Mouse (Mus musculus): ENCODE measurements around the gene Bcl2l1.

Bcl2l1 gene

DNA sequence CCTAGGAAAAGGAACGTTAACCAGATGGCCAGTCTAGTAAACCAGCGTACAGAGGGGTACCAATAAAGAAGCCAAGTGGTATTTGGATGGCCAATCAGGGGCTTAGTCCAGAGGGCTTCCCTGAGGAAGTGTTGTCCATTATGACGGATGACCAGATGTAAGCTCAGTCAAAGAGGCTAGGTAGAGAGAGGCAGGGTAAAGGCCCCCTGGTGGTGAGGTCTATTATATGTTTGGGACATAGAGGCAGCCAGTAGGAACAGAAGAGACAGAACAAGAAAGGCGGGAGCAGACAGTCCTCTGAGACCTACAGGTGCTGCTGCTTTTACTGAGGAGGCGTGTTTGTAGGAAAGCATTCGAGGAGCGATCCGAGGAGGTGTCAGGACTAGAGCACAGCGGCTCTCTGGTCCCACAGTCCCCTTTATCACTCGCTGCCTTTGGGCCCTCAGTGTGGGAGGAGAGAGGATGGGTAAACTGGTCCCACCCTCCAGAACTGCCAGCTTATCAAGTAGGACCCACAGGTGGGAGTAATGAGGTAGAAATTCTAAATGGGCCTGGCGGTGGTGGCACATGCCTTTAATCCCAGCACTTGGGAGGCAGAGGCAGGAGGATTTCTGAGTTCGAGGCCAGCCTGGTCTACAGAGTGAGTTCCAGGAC, 63.8 kb downstream of the Bcl2l1 start:
- DNase-seq, result peak; percentile 48 to 62

DNA sequence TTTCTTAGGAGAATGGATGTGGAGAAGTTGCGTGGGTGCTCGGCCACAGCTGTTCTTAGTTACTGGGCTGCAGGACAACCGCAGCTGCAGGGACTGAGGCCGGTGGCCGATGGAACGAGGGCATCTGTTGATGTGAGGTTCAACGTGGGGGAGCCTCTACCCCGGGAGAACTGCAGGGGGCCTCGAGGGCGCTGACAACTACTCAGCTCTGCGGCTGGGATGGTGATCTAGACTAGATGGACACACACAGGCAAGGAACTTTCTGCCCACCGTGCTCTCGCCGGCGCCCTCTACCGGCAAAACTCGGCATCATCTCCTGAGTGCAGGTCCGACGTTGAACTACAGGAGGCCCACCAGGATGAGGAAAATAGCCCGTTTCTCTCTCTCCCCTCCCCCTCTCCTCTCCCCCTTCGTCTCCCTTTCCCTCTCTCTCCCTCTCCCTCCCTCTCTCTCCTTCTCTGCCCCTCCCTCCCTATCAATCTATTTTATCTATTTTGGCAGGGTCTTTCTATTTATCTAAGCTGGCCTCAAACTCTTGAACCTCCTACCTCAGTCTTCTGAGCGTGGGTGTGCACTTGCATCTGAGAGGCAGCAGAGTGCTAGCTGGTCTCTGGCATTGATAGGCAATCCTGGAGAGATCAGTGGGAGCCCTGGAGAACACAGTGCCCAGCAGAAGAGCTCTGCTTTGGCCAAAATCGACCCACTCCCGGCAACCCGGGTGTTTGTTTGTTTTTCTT, 65.0 kb downstream of the Bcl2l1 start:
- peak; percentile 91 to 96 for DNase-seq

DNA sequence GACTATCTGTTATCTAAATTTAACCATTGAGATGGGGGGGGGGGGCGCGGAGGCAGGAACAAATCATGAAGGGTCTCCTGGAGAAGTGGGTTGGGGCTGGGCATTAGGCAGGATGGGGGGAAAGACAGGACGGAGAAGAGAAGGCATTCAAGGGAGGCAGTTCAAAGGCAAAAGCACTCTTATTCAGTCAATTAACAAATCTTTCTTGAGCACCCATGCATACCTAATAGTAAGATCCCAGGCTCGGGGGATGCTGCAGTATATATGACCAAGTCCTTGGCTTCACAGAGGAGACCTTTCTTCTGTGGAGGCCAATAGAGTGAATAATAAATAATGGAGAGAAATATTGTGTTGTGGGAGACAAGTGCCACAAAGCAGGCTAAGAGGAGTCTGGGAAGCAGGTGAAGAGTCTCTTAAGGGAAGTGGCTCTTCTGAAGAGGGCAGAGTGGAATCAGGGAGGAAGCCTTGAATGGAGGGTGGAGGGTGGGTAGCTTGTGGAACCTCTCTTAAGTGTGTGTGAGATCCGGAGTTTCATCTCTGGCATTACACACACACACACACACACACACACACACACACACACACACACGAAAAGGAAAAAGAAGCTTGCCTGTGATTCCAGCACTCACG, 66.4 kb downstream of the Bcl2l1 start:
- DNase-seq, result no peak

- peak in 1 of 2 experiments; percentile 40 for DNase-seq
Observed at GRCm38 (mm10) chr2:152764172-152765044, 67.1 kb downstream of the Bcl2l1 start.

- DNase-seq, result no peak
Observed at GRCm38 (mm10) chr2:152763310-152763709, 68.2 kb downstream of the Bcl2l1 start.

- no peak for DNase-seq
Observed at GRCm38 (mm10) chr2:152758351-152758750, 73.2 kb downstream of the Bcl2l1 start.

DNA sequence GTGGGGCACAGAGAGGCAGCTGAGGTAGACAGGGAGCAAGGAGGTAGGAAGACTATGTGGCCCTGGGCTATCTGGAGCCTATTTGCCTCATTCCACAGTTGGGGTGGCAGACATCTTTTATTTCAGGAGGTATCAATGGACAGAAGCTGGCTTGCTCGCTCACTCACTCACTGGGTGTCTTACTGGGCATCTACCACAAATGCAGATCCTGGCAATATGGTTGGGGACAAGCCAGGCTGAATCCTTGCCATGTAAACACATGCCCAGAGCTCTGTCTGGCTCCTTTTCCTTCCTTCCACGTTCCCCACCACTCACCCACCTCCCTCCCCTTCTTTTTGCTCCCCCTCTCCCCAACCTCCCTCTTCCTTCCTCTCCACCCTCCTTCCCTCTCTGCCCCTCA, 74.0 kb downstream of the Bcl2l1 start:
- peak; percentile 80 to 87 for DNase-seq

DNA sequence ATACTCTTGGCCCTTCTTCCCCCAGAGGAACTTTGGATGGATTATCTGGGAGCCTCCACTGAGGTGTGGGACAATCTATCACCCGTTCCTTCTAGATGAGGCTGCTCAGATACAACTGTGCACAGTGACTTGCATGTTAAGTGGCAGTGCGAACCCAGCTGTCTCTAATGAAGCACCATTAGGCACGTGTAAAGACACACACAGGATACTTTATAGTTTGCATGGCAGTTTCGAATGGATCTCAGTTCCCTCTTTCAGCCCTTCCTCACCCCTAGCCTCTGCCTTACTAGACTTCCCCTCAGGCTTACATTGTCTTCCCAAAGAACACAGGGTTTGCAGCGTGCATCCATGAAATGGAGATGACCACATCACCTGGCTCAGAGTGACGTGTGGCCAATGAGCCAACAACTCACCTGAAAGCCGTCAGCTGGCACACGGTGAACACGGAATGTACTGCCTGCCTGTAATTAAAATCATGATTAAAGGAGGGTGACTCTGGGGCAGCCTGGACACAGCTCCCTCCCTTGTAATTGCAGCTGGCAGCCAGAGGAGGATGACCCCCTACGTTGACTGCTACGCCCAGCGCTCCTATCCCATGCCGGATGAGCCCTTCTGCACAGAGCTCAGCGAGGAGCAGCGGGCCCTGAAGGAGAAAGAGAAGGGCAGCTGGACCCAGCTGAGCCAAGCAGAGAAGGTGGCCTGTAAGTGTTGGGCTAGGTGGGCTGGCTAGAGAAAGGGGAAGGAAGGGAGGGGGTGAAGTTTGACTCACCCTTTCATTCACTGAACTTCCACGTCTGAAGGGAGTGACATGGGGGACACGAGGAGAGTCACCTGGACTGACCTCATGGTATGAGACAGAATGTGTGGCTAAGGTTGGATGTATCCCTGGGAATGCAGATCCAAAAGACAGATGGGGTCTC, 74.8 kb downstream of the Bcl2l1 start:
- DNase-seq, result no peak

- DNase-seq, result no peak
Observed at GRCm38 (mm10) chr2:152753944-152754711, 77.4 kb downstream of the Bcl2l1 start, which contains the start of gene Cox4i2. TSS of gene Cox4i2 (plus strand) at chr2:152754173.

DNA sequence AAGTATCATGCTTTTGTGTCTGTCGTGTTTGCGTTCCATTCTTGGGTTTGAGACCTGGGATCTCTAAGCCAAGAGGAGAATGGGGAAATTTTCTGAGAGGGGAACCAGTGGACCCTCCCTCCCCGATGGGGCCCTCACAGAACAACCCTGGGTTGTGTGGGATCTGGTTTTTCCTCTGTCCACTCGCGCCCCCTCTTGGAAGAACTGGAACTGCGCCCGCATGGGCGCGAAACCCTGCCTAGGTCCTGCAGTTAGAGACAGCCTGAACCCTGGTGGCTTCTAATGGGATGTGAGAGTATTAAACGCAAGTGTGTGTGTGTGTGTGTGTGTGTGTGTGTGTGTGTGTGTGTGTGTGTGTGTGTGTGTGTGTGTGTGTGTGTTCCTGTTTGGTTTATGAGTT, 89.1 kb downstream of the Bcl2l1 start:
- peak; percentile 69 to 85 for DNase-seq

GRCm38 (mm10) chr2:152741153-152742041, 90.1 kb downstream of the Bcl2l1 start:
- DNase-seq, result peak; percentile 31 to 57

DNA sequence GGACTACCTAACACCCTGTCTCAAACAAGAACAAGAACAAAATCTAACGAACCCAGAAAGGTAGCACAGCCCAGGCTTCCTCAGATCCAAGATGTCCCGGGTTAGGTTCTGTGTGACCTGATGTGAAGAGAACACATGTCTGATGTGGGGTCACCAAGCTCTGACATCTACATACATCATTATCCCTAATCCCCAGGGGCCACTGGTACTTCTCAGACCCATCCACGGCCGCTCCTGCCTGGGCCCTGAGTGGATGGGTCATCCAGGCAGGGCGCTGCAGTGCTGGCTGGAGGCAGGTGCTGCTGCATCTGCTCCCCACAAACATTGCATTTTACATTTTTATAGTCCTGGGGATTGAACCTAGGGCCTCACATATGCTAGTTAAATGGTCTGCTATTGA, 91.0 kb downstream of the Bcl2l1 start:
- DNase-seq, result no peak

DNA sequence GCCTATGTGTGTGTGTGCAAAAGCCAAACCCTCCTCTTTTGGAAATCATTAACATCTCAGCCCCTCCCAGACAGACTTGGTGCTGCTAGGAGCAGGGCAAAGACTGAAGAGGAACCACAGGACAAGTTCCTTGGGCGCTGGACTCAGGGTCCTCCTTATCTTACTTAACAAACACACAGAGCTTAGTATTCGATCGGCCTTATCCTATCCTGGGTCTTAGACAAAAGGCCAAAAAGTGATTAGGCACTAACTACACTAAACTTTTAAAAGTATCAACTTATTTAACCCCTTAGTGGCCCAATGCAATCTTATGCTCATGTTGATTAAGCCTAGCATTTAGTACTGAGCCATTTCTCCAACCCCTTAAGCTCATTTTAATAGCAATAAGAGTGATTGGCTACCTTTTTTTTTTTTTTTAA, 91.7 kb downstream of the Bcl2l1 start:
- DNase-seq, result no peak

DNA sequence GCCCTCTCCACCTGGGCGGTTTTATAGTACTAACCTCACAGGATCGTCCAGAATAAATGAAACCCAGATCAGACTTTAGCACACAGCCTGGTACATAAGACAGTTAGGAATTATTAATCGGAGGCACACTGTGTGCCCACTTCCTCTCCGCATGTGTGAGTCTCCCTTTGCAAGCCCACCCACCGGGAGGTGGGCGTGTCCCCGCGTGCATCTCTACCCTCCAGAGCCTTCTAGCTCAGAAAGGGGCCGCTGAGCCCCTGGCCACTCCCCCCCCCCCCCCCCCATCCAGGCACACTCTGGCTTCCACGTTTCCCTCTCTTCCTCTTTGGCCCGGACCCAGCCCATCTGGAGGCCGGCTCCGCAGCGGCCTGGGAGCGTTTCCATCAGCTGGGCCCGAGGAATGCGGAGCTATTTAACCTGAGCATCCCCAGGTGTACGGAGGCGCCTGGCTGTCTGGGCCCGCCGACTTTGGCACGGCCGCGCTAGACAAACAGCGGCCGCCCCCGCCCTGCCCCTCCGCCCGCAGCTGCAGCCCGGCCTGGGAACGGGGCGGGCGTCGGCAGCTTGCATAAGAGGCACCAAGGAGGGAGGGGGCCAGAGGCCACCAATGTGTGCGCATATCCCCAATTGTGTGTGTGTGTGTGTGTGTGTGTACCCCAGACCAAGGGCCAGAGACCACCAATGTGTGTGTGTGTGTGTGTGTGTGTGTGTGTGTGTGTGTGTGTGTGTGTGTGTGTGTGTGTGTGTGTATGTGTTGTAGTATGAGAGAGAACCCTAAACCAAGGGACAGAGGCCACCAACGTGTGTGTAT, 92.3 kb downstream of the Bcl2l1 start:
- DNase-seq, result peak; percentile 48 to 64

DNA sequence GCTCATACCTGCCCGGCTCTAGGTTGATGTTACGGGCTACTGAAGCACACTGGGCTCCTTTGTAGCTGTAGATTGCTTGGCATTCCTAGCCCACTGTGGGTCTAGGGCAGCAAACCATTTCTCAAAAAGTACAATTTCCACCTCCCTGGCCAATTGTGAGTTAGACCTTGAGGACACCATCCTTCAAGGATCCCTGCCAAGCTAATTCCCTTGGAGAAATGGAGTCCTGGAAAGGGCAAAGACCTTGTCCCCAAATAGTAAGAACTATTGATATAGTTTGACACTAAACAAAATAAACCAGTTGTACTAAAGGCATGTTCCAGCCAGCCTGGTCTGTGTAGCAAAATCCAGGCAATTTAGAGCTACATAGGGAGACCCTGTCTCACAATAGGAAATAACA, 93.2 kb downstream of the Bcl2l1 start:
- DNase-seq, result no peak

- peak in 1 of 2 experiments; percentile 40 for DNase-seq
Observed at GRCm38 (mm10) chr2:152737306-152738221, 94.0 kb downstream of the Bcl2l1 start.

- DNase-seq, result peak; percentile 43 to 56
Observed at GRCm38 (mm10) chr2:152736748-152737147, 94.8 kb downstream of the Bcl2l1 start.

All from cerebellum, postnatal 14 days (tissue).